Mouse (Mus musculus): ENCODE data around the gene Skap2. TPM values are rescaled to one million over a fixed set of nuclear protein-coding genes. Genes with fewer than 3 reads are reported as not detected.

Skap2 gene
- polyA plus RNA-seq, 1 experiment from 2014 or later: 19.3 TPM

- no peak for DNase-seq (ENCODE audit: low spot score)
- Histone ChIP-seq H3K27ac (no peak overlapping the region; the same call in 1 of the 2 replicates), H3K4me1 (peaks cover 62% of the 10 kb centered on the region), H3K9me3 (replicated peaks) (no peaks in the 10 kb centered on the region), H3K36me3 (no peaks in the 10 kb centered on the region), H3K27me3 (ENCODE audit: low read depth, poor library complexity, severe bottlenecking) (peaks cover 11% of the 10 kb centered on the region), H3K4me3 (no peak overlapping the region)
- WGBS: 62% methylated on average over 13 of the region's 13 CpGs
Measured at GRCm38 (mm10) chr6:51850030-51850817, 162.1 kb downstream of the Skap2 start.

GRCm38 (mm10) chr6:51849561-51849960 is 162.8 kb downstream of the Skap2 start:
- peaks cover 11% of the 10 kb centered on the region for H3K27me3 ChIP-seq (ENCODE audit: low read depth, poor library complexity, severe bottlenecking)
- peaks cover 62% of the 10 kb centered on the region for H3K4me1 ChIP-seq
- DNase-seq (ENCODE audit: low spot score): no peak
- H3K27ac ChIP-seq: no peak overlapping the region
- no peaks in the 10 kb centered on the region for H3K36me3 ChIP-seq
- H3K4me3 ChIP-seq: no peak overlapping the region
- H3K9me3 ChIP-seq (replicated peaks): no peaks in the 10 kb centered on the region
- WGBS: 57% methylated on average over 10 of the region's 10 CpGs

GRCm38 (mm10) chr6:51844106-51844505 is 168.2 kb downstream of the Skap2 start:
- H3K27me3 ChIP-seq (ENCODE audit: low read depth, poor library complexity, severe bottlenecking): peaks cover 11% of the 10 kb centered on the region; the same call in 1 of the 2 replicates
- 57% methylated on average over 11 of the region's 11 CpGs for WGBS
- no peak for DNase-seq (ENCODE audit: low spot score)
- H3K9me3 ChIP-seq (replicated peaks): no peaks in the 10 kb centered on the region
- no peak overlapping the region for H3K4me3 ChIP-seq
- H3K27ac ChIP-seq: no peak overlapping the region
- peaks cover 48% of the 10 kb centered on the region for H3K4me1 ChIP-seq
- H3K36me3 ChIP-seq: no peaks in the 10 kb centered on the region

DNA sequence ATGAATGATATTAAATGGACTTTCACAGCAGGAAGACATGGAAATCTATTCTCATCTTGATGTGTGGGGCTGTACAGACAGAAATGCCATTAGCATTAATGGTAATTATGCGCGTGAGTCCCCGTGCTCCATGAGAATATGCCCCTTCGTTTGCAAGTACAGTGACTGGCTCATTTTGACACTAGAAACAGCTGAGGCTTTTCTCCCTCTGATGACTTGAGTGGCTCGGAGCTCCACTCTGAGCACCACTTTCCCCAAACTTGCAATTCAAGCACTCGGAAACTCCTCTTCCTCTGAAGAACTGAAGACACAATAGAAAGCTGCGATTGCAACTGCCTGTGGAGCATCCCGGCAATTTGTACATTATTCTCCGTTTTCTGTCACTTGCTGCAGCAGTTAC is 169.3 kb downstream of the Skap2 start:
- H3K27ac ChIP-seq: no peak overlapping the region
- H3K36me3 ChIP-seq: no peaks in the 10 kb centered on the region
- 91% methylated on average over 9 of the region's 9 CpGs for WGBS
- H3K9me3 ChIP-seq (replicated peaks): no peaks in the 10 kb centered on the region
- DNase-seq (ENCODE audit: low spot score): no peak
- peaks cover 41% of the 10 kb centered on the region for H3K4me1 ChIP-seq
- H3K4me3 ChIP-seq: no peak overlapping the region
- H3K27me3 ChIP-seq (ENCODE audit: low read depth, poor library complexity, severe bottlenecking): peaks cover 11% of the 10 kb centered on the region; the same call in 1 of the 2 replicates

GRCm38 (mm10) chr6:51838177-51838576 is 174.2 kb downstream of the Skap2 start:
- WGBS: 73% methylated on average over 3 of the region's 3 CpGs

GRCm38 (mm10) chr6:51833362-51833761 is 179.0 kb downstream of the Skap2 start:
- H3K27ac ChIP-seq: no peak overlapping the region
- H3K36me3 ChIP-seq: no peaks in the 10 kb centered on the region
- H3K9me3 ChIP-seq (replicated peaks): no peaks in the 10 kb centered on the region
- H3K4me3 ChIP-seq: no peak overlapping the region
- peaks cover 17% of the 10 kb centered on the region for H3K4me1 ChIP-seq
- no peaks in the 10 kb centered on the region for H3K27me3 ChIP-seq (ENCODE audit: low read depth, poor library complexity, severe bottlenecking)
- DNase-seq (ENCODE audit: low spot score): no peak
- WGBS: 84% methylated on average over 2 of the region's 2 CpGs

More at GRCm38 (mm10) chr6:51838177-51838576, 174.2 kb downstream of the Skap2 start:
- H3K4me1 ChIP-seq: peaks cover 27% of the 10 kb centered on the region
- no peak overlapping the region for H3K4me3 ChIP-seq
- H3K36me3 ChIP-seq: no peaks in the 10 kb centered on the region
- no peak overlapping the region for H3K27ac ChIP-seq
- H3K9me3 ChIP-seq (replicated peaks): no peaks in the 10 kb centered on the region
- H3K27me3 ChIP-seq (ENCODE audit: low read depth, poor library complexity, severe bottlenecking): no peaks in the 10 kb centered on the region
- no peak for DNase-seq (ENCODE audit: low spot score)

GRCm38 (mm10) chr6:51825621-51826021 is 186.7 kb downstream of the Skap2 start:
- DNase-seq (ENCODE audit: low spot score): no peak
- Histone ChIP-seq H3K9me3 (replicated peaks) (no peaks in the 10 kb centered on the region), H3K4me3 (no peak overlapping the region), H3K27ac (0 out of 2 replicates have a peak overlapping the region, but pooled peaks have one; percentile 67), H3K4me1 (peaks cover 15% of the 10 kb centered on the region; the same call in 1 of the 2 replicates), H3K36me3 (no peaks in the 10 kb centered on the region), H3K27me3 (ENCODE audit: low read depth, poor library complexity, severe bottlenecking) (no peaks in the 10 kb centered on the region)
- WGBS: 94% methylated on average over 4 of the region's 4 CpGs

DNA sequence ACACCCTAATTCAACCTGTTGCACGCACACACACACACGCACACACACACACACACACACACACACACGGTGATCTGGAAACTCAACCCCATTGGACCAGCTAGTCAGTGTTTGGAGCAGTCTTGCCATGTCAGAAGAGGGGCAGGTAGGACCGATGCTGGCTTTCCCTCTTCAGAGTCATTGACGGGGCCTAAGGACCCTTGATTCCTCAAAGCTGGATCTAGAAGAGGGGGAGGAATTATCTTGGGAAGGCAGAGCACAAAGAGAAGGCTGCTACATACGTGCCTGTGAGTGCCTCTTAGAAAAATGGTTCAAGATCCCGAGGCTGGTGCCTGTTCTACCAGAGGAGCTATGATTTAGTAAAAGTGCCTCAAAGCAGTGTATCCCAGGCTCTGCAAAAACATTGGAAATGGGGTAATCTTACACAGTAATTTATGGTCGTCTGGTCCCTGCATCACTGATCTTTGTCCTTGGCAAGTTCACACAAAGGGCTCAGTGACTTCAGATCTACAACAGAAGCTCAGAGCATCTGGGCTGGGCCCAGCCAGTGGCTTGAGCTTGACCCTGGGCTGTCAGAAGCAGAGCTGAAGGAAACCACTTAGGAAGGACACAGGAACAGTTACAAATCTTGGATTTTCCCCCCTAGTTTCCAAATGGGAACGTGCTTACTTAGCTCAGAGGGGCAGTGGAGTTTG is 188.1 kb downstream of the Skap2 start:
- no peak overlapping the region for H3K4me3 ChIP-seq
- peaks cover 15% of the 10 kb centered on the region; the same call in 1 of the 2 replicates for H3K4me1 ChIP-seq
- no peaks in the 10 kb centered on the region for H3K9me3 ChIP-seq (replicated peaks)
- H3K36me3 ChIP-seq: no peaks in the 10 kb centered on the region
- no peaks in the 10 kb centered on the region for H3K27me3 ChIP-seq (ENCODE audit: low read depth, poor library complexity, severe bottlenecking)
- no peak for DNase-seq (ENCODE audit: low spot score)
- 77% methylated on average over 9 of the region's 9 CpGs for WGBS
- H3K27ac ChIP-seq: peak overlapping the region; percentile 67

DNA sequence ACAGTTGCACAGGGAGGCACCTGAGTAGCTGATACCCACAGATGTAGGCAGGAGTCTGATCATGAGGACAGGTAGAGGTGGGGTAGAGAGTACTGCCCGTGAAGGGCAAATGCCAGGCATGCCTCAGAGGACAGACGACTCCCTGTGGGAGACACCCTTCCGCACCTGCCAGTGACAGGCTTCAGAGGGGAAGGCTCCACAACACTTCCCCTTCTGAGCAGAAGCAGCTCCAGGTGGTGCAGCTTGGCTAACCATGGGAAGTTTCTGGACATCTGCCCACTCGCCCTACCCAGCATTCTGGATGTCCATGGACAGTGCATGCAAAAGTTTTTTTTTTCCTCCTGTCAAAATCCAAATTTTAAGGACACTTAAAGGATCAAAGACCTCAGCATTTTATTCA is 190.3 kb downstream of the Skap2 start:
- WGBS: 72% methylated on average over 4 of the region's 4 CpGs
- no peak for DNase-seq (ENCODE audit: low spot score)

DNA sequence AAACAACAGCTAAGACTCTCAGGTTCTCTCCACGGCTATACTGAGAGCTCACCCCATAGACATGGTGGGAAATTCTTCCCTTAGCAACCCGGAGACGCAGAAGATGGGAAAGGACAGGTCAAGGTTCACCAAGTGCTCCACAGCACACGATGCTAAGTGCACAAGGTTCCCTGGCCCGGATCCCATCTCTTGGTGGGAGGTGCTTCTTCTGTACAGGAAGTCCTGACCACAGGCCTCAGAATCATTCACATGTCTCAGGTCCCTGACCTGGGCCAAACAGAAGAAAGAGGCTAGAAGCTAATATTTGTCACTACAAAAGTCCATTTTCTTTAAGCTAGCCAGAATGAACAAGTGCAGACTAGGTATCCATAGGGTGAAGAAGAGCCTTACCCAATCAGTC is 191.5 kb downstream of the Skap2 start:
- 86% methylated on average over 5 of the region's 5 CpGs for WGBS
- H3K27ac ChIP-seq: no peak overlapping the region
- no peaks in the 10 kb centered on the region for H3K9me3 ChIP-seq (replicated peaks)
- no peaks in the 10 kb centered on the region for H3K36me3 ChIP-seq
- peaks cover 15% of the 10 kb centered on the region; the same call in 1 of the 2 replicates for H3K4me1 ChIP-seq
- no peak for DNase-seq (ENCODE audit: low spot score)
- H3K27me3 ChIP-seq (ENCODE audit: low read depth, poor library complexity, severe bottlenecking): no peaks in the 10 kb centered on the region
- H3K4me3 ChIP-seq: no peak overlapping the region

More for the DNA sequence above, 190.3 kb downstream of the Skap2 start:
- Histone ChIP-seq H3K4me3 (no peak overlapping the region), H3K4me1 (peaks cover 15% of the 10 kb centered on the region; the same call in 1 of the 2 replicates), H3K9me3 (replicated peaks) (no peaks in the 10 kb centered on the region), H3K27ac (no peak overlapping the region), H3K27me3 (ENCODE audit: low read depth, poor library complexity, severe bottlenecking) (no peaks in the 10 kb centered on the region), H3K36me3 (no peaks in the 10 kb centered on the region)

DNA sequence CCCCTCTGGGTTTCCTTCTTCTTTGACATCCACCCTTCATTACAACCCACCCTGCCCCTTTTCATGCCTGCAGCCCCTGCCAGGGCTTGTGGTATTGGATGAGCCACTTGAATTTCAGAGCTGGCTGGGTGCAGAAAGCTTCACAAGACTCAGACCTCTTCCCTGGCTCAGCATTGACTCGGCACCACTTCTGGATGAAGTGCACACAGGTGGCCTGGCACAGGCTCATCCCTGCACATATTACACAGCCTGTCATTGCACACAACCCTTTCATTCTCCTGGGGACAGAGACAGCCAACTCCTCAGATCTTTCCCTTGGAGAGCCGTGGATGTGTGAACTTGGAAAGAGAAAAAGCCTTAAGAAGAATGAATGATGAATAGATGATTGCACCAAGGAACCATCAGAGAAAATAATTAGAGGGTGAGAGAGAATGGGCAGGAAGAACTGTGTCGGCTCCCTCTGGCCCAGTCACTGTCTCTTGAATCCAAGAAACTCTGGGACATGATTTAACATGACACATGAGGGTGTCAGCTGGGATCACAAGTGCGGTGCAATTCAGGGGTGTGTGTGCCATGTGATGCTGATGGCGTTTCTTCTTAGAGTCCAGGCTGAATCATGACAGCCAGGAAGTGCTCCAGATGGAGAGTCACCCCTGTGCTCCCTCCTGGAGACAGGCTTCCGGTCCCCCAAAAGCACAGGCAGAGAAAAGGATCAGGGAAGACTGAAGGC is 195.3 kb downstream of the Skap2 start:
- WGBS: 78% methylated on average over 6 of the region's 6 CpGs
- H3K27me3 ChIP-seq (ENCODE audit: low read depth, poor library complexity, severe bottlenecking): peaks cover 8% of the 10 kb centered on the region; the same call in 1 of the 2 replicates
- H3K27ac ChIP-seq: no peak overlapping the region
- no peak for DNase-seq (ENCODE audit: low spot score)
- no peaks in the 10 kb centered on the region for H3K36me3 ChIP-seq
- no peak overlapping the region for H3K4me3 ChIP-seq
- H3K9me3 ChIP-seq (replicated peaks): no peaks in the 10 kb centered on the region
- H3K4me1 ChIP-seq: peaks cover 5% of the 10 kb centered on the region; the same call in 1 of the 2 replicates

GRCm38 (mm10) chr6:51810906-51811305 is 201.4 kb downstream of the Skap2 start:
- WGBS: 88% methylated on average over 4 of the region's 4 CpGs
- no peak for DNase-seq (ENCODE audit: low spot score)
- H3K9me3 ChIP-seq (replicated peaks): no peaks in the 10 kb centered on the region

More at GRCm38 (mm10) chr6:51810906-51811305, 201.4 kb downstream of the Skap2 start:
- Histone ChIP-seq H3K4me3 (no peak overlapping the region), H3K27me3 (ENCODE audit: low read depth, poor library complexity, severe bottlenecking) (peaks cover 8% of the 10 kb centered on the region; the same call in 1 of the 2 replicates), H3K36me3 (no peaks in the 10 kb centered on the region), H3K4me1 (peaks cover 26% of the 10 kb centered on the region), H3K27ac (no peak overlapping the region)

Measured in limb, embryonic 10.5 days (tissue).